Mouse (Mus musculus) liver, embryonic 11.5 days (tissue): ENCODE measurements around the gene Gm13762. TPM values are rescaled to one million over a fixed set of nuclear protein-coding genes. Genes with fewer than 3 reads are reported as not detected.
"Not testable (repeated sequence)": the region's sequence is repeated elsewhere in the genome, so short reads cannot be mapped to it uniquely, and the experiment has no call there.

Experiments used
- ATAC-seq: fragments of 200-750 bp; cut with Nextera tagmentation; replicated peaks from 2 replicates; pipeline ENCODE4 v1.8.0; 2017; ENCODE audit warnings: moderate number of reproducible peaks, mild to moderate bottlenecking, moderate TSS enrichment, moderate library complexity; ENCODE audit not compliant: low FRiP score
- DNase-seq: peaks from one replicate; pipeline ENCODE4 v3.0.0-alpha.2; 2017; ENCODE audit warnings: low spot score
- H3K27ac ChIP-seq: fragments of 300-500 bp; sonication (generic); 2 replicates; pipeline ENCODE4 v1.5.1; 2014; ENCODE audit warnings: mild to moderate bottlenecking, low read depth, low read length, control low read depth
- H3K27me3 ChIP-seq: fragments of 300-500 bp; sonication (generic); replicated peaks from 2 replicates; pipeline ENCODE4 v1.6.1; 2014; ENCODE audit warnings: low read length, mixed read lengths; ENCODE audit not compliant: control insufficient read depth, insufficient read depth
- H3K36me3 ChIP-seq: fragments of 300-500 bp; sonication (generic); 2 replicates; pipeline ENCODE4 v1.6.1; 2014; ENCODE audit warnings: mild to moderate bottlenecking, low read length, moderate library complexity, mixed read lengths; ENCODE audit not compliant: control insufficient read depth, insufficient read depth
- H3K4me1 ChIP-seq: fragments of 300-500 bp; sonication (generic); replicated peaks from 2 replicates; pipeline ENCODE4 v1.6.1; 2014; ENCODE audit warnings: low read length, mixed read lengths; ENCODE audit not compliant: control insufficient read depth, insufficient read depth
- H3K4me2 ChIP-seq: fragments of 300-500 bp; sonication (generic); 2 replicates; pipeline ENCODE4 v1.6.1; 2014; ENCODE audit warnings: mild to moderate bottlenecking, control low read depth, moderate library complexity
- H3K4me3 ChIP-seq: fragments of 300-500 bp; sonication (generic); 2 replicates; pipeline ENCODE4 v1.5.1; 2014; ENCODE audit warnings: low read depth, low read length, control low read depth
- H3K9ac ChIP-seq: fragments of 300-500 bp; sonication (generic); 2 replicates; pipeline ENCODE4 v1.6.1; 2014; ENCODE audit warnings: low read depth, low read length, control low read depth
- H3K9me3 ChIP-seq: fragments of 300-500 bp; sonication (generic); 2 replicates; pipeline ENCODE4 v1.6.1; 2016; ENCODE audit warnings: low read length, inconsistent platforms, mixed read lengths; ENCODE audit not compliant: control insufficient read depth
- WGBS: fragments of 180-500 bp; shearing (Covaris S2); extraction: QIAGEN DNeasy Blood & Tissue Kit; methylation state at CpG from one replicate; pipeline ENCODE4 v1.1.7; 2014; 5-methylcytosine and 5-hydroxymethylcytosine counted together
- polyA plus RNA-seq: library from polyadenylated mRNA; unstranded; fragments of >200 nt; fragmentation: Nextera tagmentation; extraction: Ambion mirVana; gene quantifications from 2 replicates; pipeline ENCODE4 v1.2.1, GENCODE M21; 2014

Gene Gm13762
- polyA plus RNA-seq: not detected in 2 replicates

DNA sequence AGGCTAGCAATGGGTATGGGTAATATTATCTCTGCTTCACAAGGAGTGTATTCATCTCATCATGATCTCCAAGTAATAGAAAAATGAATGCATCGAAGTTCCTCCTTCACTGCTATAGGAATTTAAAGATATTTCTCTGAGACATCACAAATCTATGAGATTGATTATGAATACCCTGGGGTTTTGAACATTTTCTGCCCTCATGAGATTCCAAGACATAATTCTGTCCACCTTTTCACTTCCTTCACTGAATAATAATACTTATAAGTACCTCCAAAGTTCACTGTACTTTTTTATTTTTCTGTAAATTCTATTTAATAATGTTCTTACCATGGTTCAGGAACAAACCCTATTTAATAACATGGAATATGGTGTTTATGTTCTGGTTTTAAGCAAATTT, at the start of gene Gm13762:
Gene Gm13762, minus strand, starts transcription at position 101 of the 400 bp plus-strand sequence.
- DNase-seq (no peak), ATAC-seq (no peak)
- no peaks in the 10 kb centered on the region for H3K4me1 ChIP-seq
- H3K4me3 ChIP-seq: no peak within 1 kb of the TSS
- no peak within 1 kb of the TSS for H3K27ac ChIP-seq
- H3K27me3 ChIP-seq: no peaks in the 10 kb centered on the region
- H3K4me2 ChIP-seq: no peak within 1 kb of the TSS
- WGBS: 77% methylated on average over 1 of the region's 1 CpGs
- H3K9me3 ChIP-seq: no peaks in the 10 kb centered on the region
- H3K9ac ChIP-seq: no peak within 1 kb of the TSS
- H3K36me3 ChIP-seq: no peaks in the 10 kb centered on the region

DNA sequence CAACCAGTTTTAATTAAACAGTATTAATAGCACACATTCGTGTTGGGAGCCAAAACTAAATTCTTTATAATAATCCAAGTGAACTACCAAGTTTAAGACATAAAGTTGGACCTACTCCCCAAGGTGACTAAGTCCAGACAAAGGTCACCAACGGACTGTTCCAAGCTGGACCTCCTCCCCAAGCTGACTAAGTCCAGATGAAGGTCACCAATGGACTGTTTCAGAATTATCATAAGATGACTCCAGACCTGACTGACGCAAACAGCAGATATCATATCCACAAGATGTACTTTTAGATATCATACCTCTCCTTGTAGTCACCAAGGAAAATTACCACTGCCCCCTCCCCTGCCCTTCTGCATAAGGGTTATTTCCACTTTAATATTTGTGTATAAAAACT, 41.4 kb upstream of the Gm13762 start:
- ATAC-seq, H3K9ac ChIP-seq, H3K27me3 ChIP-seq, H3K9me3 ChIP-seq, H3K4me3 ChIP-seq, H3K4me2 ChIP-seq, DNase-seq, H3K27ac ChIP-seq, H3K4me1 ChIP-seq, H3K36me3 ChIP-seq: not testable (repeated sequence)
- WGBS: 68% methylated on average over 3 of the region's 3 CpGs

- no peaks in the 10 kb centered on the region for H3K27me3 ChIP-seq
- H3K36me3 ChIP-seq: no peaks in the 10 kb centered on the region
- no peaks in the 10 kb centered on the region for H3K9me3 ChIP-seq
- no peaks in the 10 kb centered on the region for H3K4me1 ChIP-seq
- no peak within 1 kb of the TSS for H3K27ac ChIP-seq
- ATAC-seq: no peak
- no peak within 1 kb of the TSS for H3K4me2 ChIP-seq
- WGBS: 54% methylated on average over 1 of the region's 1 CpGs
- no peak within 1 kb of the TSS for H3K9ac ChIP-seq
- no peak for DNase-seq
- H3K4me3 ChIP-seq: no peak within 1 kb of the TSS
Measured at GRCm38 (mm10) chr2:89018240-89018639, 38.2 kb upstream of the Gm13762 start, which contains the start of gene Olfr1216. TSS of gene Olfr1216 (minus strand) at chr2:89018340.

GRCm38 (mm10) chr2:89006873-89007272, 26.8 kb upstream of the Gm13762 start, which contains the start of gene Olfr1215:
TSS of gene Olfr1215 (minus strand) at chr2:89006973.
- ATAC-seq: no peak
- WGBS: 58% methylated on average over 2 of the region's 2 CpGs

GRCm38 (mm10) chr2:88992553-88992952, 12.5 kb upstream of the Gm13762 start, which contains the start of gene Olfr1214:
TSS of gene Olfr1214 (minus strand) at chr2:88992653.
- Histone ChIP-seq H3K27me3 (no peaks in the 10 kb centered on the region), H3K4me1 (no peaks in the 10 kb centered on the region), H3K36me3 (no peaks in the 10 kb centered on the region), H3K4me2 (no peak within 1 kb of the TSS), H3K4me3 (no peak within 1 kb of the TSS), H3K9me3 (no peaks in the 10 kb centered on the region), H3K27ac (no peak within 1 kb of the TSS), H3K9ac (no peak within 1 kb of the TSS)
- DNase-seq (no peak), ATAC-seq (no peak)
- WGBS: 78% methylated on average over 1 of the region's 1 CpGs

More at GRCm38 (mm10) chr2:89006873-89007272, 26.8 kb upstream of the Gm13762 start, which contains the start of gene Olfr1215:
- H3K36me3 ChIP-seq: no peaks in the 10 kb centered on the region
- no peak within 1 kb of the TSS for H3K27ac ChIP-seq
- H3K4me3 ChIP-seq: no peak within 1 kb of the TSS
- H3K4me2 ChIP-seq: no peak within 1 kb of the TSS
- no peaks in the 10 kb centered on the region for H3K27me3 ChIP-seq
- no peak within 1 kb of the TSS for H3K9ac ChIP-seq
- no peaks in the 10 kb centered on the region for H3K4me1 ChIP-seq
- no peak for DNase-seq
- no peaks in the 10 kb centered on the region for H3K9me3 ChIP-seq

GRCm38 (mm10) chr2:88953669-88954068, 26.4 kb downstream of the Gm13762 start, which contains the start of gene Olfr1212:
TSS of gene Olfr1212 (plus strand) at chr2:88953969.
- no peaks in the 10 kb centered on the region for H3K4me1 ChIP-seq
- no peak for DNase-seq
- H3K27me3 ChIP-seq: no peaks in the 10 kb centered on the region
- ATAC-seq: no peak
- no peak within 1 kb of the TSS for H3K27ac ChIP-seq
- H3K4me2 ChIP-seq: no peak within 1 kb of the TSS
- H3K36me3 ChIP-seq: no peaks in the 10 kb centered on the region
- no peaks in the 10 kb centered on the region for H3K9me3 ChIP-seq
- H3K4me3 ChIP-seq: no peak within 1 kb of the TSS
- H3K9ac ChIP-seq: no peak within 1 kb of the TSS

DNA sequence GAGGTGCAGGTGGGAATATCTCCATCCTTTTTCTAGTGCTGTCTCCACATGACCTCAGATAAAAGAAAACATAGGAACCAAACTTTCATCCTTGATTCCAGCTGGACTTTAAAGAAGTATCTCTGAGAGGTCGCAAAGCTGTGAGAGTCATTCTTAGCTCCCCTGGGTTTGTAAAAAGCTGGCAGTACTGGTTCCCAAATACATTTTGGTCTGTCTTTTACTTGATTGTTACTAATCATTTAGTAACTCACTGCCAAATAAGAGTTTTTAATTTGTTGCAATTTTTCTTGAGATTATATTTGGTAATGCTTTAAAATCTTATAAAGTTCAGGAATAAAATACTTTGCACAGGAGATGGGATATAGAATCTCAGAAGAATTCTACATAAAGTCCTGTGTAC, 42.1 kb downstream of the Gm13762 start, which contains the start of gene Olfr1211:
Gene Olfr1211, minus strand, starts transcription at position 101 of the 400 bp plus-strand sequence.
- Histone ChIP-seq H3K27ac (no peak within 1 kb of the TSS), H3K4me2 (no peak within 1 kb of the TSS), H3K4me3 (no peak within 1 kb of the TSS), H3K9ac (no peak within 1 kb of the TSS), H3K4me1 (no peaks in the 10 kb centered on the region), H3K36me3 (no peaks in the 10 kb centered on the region), H3K27me3 (no peaks in the 10 kb centered on the region), H3K9me3 (no peaks in the 10 kb centered on the region)
- ATAC-seq: no peak
- DNase-seq: no peak
- 83% methylated on average over 1 of the region's 1 CpGs for WGBS

Other genes with a start within 250 kb of the Gm13762 start
- gene Olfr1197, start 247.9 kb downstream of the Gm13762 start, polyA plus RNA-seq: not detected in 2 replicates
- not detected in 2 replicates for gene Olfr1198, start 228.9 kb downstream of the Gm13762 start, polyA plus RNA-seq
- not detected in 2 replicates for gene Olfr1199, start 219.8 kb downstream of the Gm13762 start, polyA plus RNA-seq
- gene Olfr1200, start 209.8 kb downstream of the Gm13762 start, polyA plus RNA-seq: not detected in 2 replicates
- gene Olfr1201, start 187.2 kb downstream of the Gm13762 start, polyA plus RNA-seq: not detected in 2 replicates
- not detected in 2 replicates for gene Olfr1202, start 165.8 kb downstream of the Gm13762 start, polyA plus RNA-seq
- not detected in 2 replicates for gene Olfr1205, start 150.5 kb downstream of the Gm13762 start, polyA plus RNA-seq
- not detected in 2 replicates for gene Olfr1204, start 131.0 kb downstream of the Gm13762 start, polyA plus RNA-seq
- gene Olfr1206, start 117.0 kb downstream of the Gm13762 start, polyA plus RNA-seq: not detected in 2 replicates
- not detected in 2 replicates for gene Olfr1208, start 78.0 kb downstream of the Gm13762 start, polyA plus RNA-seq
- not detected in 2 replicates for gene Olfr1209, start 65.1 kb downstream of the Gm13762 start, polyA plus RNA-seq
- gene Olfr1211, start 42.2 kb downstream of the Gm13762 start, polyA plus RNA-seq: not detected in 2 replicates
- gene Olfr1212, start 26.3 kb downstream of the Gm13762 start, polyA plus RNA-seq: not detected in 2 replicates
- not detected in 2 replicates for gene Olfr1214, start 12.4 kb upstream of the Gm13762 start, polyA plus RNA-seq
- gene Olfr1215, start 26.7 kb upstream of the Gm13762 start, polyA plus RNA-seq: not detected in 2 replicates
- not detected in 2 replicates for gene Olfr1216, start 38.1 kb upstream of the Gm13762 start, polyA plus RNA-seq
- not detected in 2 replicates for gene Olfr1217, start 51.8 kb upstream of the Gm13762 start, polyA plus RNA-seq
- gene Olfr1218, start 80.9 kb upstream of the Gm13762 start, polyA plus RNA-seq: not detected in 2 replicates
- not detected in 2 replicates for gene Olfr1219, start 103.2 kb upstream of the Gm13762 start, polyA plus RNA-seq
- gene Olfr1220, start 126.6 kb upstream of the Gm13762 start, polyA plus RNA-seq: not detected in 2 replicates
- gene Olfr1221, start 137.0 kb upstream of the Gm13762 start, polyA plus RNA-seq: not detected in 2 replicates
- not detected in 2 replicates for gene Olfr1222, start 152.8 kb upstream of the Gm13762 start, polyA plus RNA-seq
- not detected in 2 replicates for gene Olfr1223, start 171.3 kb upstream of the Gm13762 start, polyA plus RNA-seq
- not detected in 2 replicates for gene Olfr1224-ps1, start 183.8 kb upstream of the Gm13762 start, polyA plus RNA-seq
- gene Olfr1225, start 194.4 kb upstream of the Gm13762 start, polyA plus RNA-seq: not detected in 2 replicates
- gene Olfr1226, start 219.8 kb upstream of the Gm13762 start, polyA plus RNA-seq: not detected in 2 replicates